Mouse (Mus musculus) kidney, embryonic 14.5 days (tissue): ENCODE data around the gene Tmem198. TPM values are rescaled to one million over a fixed set of nuclear protein-coding genes. Genes with fewer than 3 reads are reported as not detected.
A peak's percentile ranks its signal among the peaks of the same experiment; 100 is the strongest.

Source experiments
- ATAC-seq: fragments of 200-750 bp; cut with Nextera tagmentation; 2 replicates; pipeline ENCODE4 v1.8.0; 2017; ENCODE audit warnings: moderate number of reproducible peaks, mild to moderate bottlenecking, moderate TSS enrichment, moderate library complexity; ENCODE audit not compliant: low FRiP score, low TSS enrichment
- H3K27ac ChIP-seq: fragments of 300-500 bp; sonication (generic); 2 replicates; pipeline ENCODE4 v1.5.1; 2014; ENCODE audit warnings: low read depth, mild to moderate bottlenecking, low read length, moderate library complexity, mixed read lengths
- H3K27me3 ChIP-seq: fragments of 300-500 bp; sonication (generic); 2 replicates; pipeline ENCODE4 v1.6.1; 2014; ENCODE audit warnings: mild to moderate bottlenecking, low read length; ENCODE audit not compliant: control insufficient read depth, insufficient read depth
- H3K36me3 ChIP-seq: fragments of 300-500 bp; sonication (generic); 2 replicates; pipeline ENCODE4 v1.6.1; 2014; ENCODE audit warnings: low read length, mixed read lengths; ENCODE audit not compliant: control insufficient read depth, insufficient read depth
- H3K4me1 ChIP-seq: fragments of 300-500 bp; sonication (generic); 2 replicates; pipeline ENCODE4 v1.6.1; 2014; ENCODE audit warnings: low read length, mixed read lengths; ENCODE audit not compliant: control insufficient read depth, insufficient read depth
- H3K4me2 ChIP-seq: fragments of 300-500 bp; sonication (generic); replicated peaks from 2 replicates; pipeline ENCODE4 v1.6.1; 2014; ENCODE audit warnings: low read depth, mild to moderate bottlenecking, low read length
- H3K4me3 ChIP-seq: fragments of 300-500 bp; sonication (generic); 2 replicates; pipeline ENCODE4 v1.5.1; 2014; ENCODE audit warnings: mild to moderate bottlenecking, low read length
- H3K9ac ChIP-seq: fragments of 300-500 bp; sonication (generic); 2 replicates; pipeline ENCODE4 v1.6.1; 2014; ENCODE audit warnings: low read depth, mild to moderate bottlenecking, low read length, moderate library complexity
- H3K9me3 ChIP-seq: fragments of 300-500 bp; sonication (generic); 2 replicates; pipeline ENCODE4 v1.6.1; 2016; ENCODE audit warnings: low read length; ENCODE audit not compliant: control insufficient read depth
- WGBS: fragments of 180-500 bp; shearing (Covaris S2); extraction: QIAGEN DNeasy Blood & Tissue Kit; methylation state at CpG from one replicate; pipeline ENCODE4 v1.1.7; 2014; 5-methylcytosine and 5-hydroxymethylcytosine counted together
- polyA plus RNA-seq: library from polyadenylated mRNA; unstranded; fragments of >200 nt; fragmentation: Nextera tagmentation; extraction: Ambion mirVana; gene quantifications from 2 replicates; pipeline ENCODE4 v1.2.1, GENCODE M21; 2014

Gene Tmem198
- polyA plus RNA-seq, 1 experiment from 2014 or later, result 0.62 TPM

- Histone ChIP-seq H3K4me3 (peak overlapping the region; percentile 91), H3K27me3 (no peaks in the 10 kb centered on the region), H3K27ac (peak overlapping the region; percentile 100), H3K9me3 (no peaks in the 10 kb centered on the region), H3K9ac (peak overlapping the region; percentile 99), H3K4me1 (peaks cover 38% of the 10 kb centered on the region), H3K36me3 (peaks cover 33% of the 10 kb centered on the region), H3K4me2 (peak overlapping the region; percentile 75)
- under 1% methylated on average over 80 of the region's 84 CpGs for WGBS
- peak; percentile 38 for ATAC-seq
Observed at GRCm38 (mm10) chr1:75505159-75505955, 26.0 kb downstream of the Tmem198 start.

- WGBS, result 1% methylated on average over 63 of the region's 65 CpGs
- H3K4me1 ChIP-seq, result peaks cover 45% of the 10 kb centered on the region
- ATAC-seq, result peak; percentile 93
- peak within 1 kb of the TSS; percentile 75 for H3K4me2 ChIP-seq
- H3K27me3 ChIP-seq, result no peaks in the 10 kb centered on the region
- H3K27ac ChIP-seq, result peak within 1 kb of the TSS; percentile 100
- peak within 1 kb of the TSS; percentile 99 for H3K9ac ChIP-seq
- H3K9me3 ChIP-seq, result no peaks in the 10 kb centered on the region
- peak within 1 kb of the TSS; percentile 91 for H3K4me3 ChIP-seq
- peaks cover 24% of the 10 kb centered on the region for H3K36me3 ChIP-seq
Observed at GRCm38 (mm10) chr1:75505956-75506831, 26.9 kb downstream of the Tmem198 start, which contains the start of gene Obsl1. Gene Obsl1, minus strand, starts transcription at chr1:75506452.

GRCm38 (mm10) chr1:75507006-75507405, 27.7 kb downstream of the Tmem198 start, which contains the start of gene Inha:
Gene Inha, plus strand, starts transcription at chr1:75507077.
- WGBS, result 56% methylated on average over 10 of the region's 10 CpGs
- Histone ChIP-seq H3K9ac (peak within 1 kb of the TSS; percentile 99), H3K4me2 (peak within 1 kb of the TSS; percentile 75), H3K27me3 (no peaks in the 10 kb centered on the region), H3K36me3 (peaks cover 16% of the 10 kb centered on the region), H3K27ac (peak within 1 kb of the TSS; percentile 100), H3K4me3 (peak within 1 kb of the TSS; percentile 91), H3K4me1 (peaks cover 53% of the 10 kb centered on the region), H3K9me3 (no peaks in the 10 kb centered on the region)
- no peak for ATAC-seq

GRCm38 (mm10) chr1:75509586-75509985, 30.3 kb downstream of the Tmem198 start:
- Histone ChIP-seq H3K4me2 (no peak overlapping the region), H3K9ac (no peak overlapping the region), H3K4me1 (peaks cover 40% of the 10 kb centered on the region), H3K9me3 (no peaks in the 10 kb centered on the region), H3K4me3 (no peak overlapping the region), H3K27ac (no peak overlapping the region; the same call in 1 of the 2 replicates), H3K27me3 (no peaks in the 10 kb centered on the region), H3K36me3 (no peaks in the 10 kb centered on the region)
- ATAC-seq, result no peak
- 63% methylated on average over 20 of the region's 20 CpGs for WGBS

GRCm38 (mm10) chr1:75510154-75510553, 30.8 kb downstream of the Tmem198 start:
- Histone ChIP-seq H3K9ac (no peak overlapping the region), H3K4me3 (no peak overlapping the region), H3K9me3 (no peaks in the 10 kb centered on the region), H3K27ac (no peak overlapping the region; the same call in 1 of the 2 replicates), H3K4me1 (peaks cover 36% of the 10 kb centered on the region), H3K4me2 (no peak overlapping the region), H3K27me3 (no peaks in the 10 kb centered on the region), H3K36me3 (no peaks in the 10 kb centered on the region)
- 74% methylated on average over 5 of the region's 5 CpGs for WGBS
- ATAC-seq, result no peak

GRCm38 (mm10) chr1:75511437-75512210, 32.3 kb downstream of the Tmem198 start:
- Histone ChIP-seq H3K9ac (no peak overlapping the region), H3K27me3 (no peaks in the 10 kb centered on the region), H3K4me1 (peaks cover 33% of the 10 kb centered on the region), H3K36me3 (no peaks in the 10 kb centered on the region), H3K4me3 (no peak overlapping the region), H3K4me2 (no peak overlapping the region), H3K27ac (peak overlapping the region; percentile 27; the same call in 1 of the 2 replicates), H3K9me3 (no peaks in the 10 kb centered on the region)
- WGBS, result 60% methylated on average over 4 of the region's 4 CpGs
- ATAC-seq, result no peak

- Histone ChIP-seq H3K4me3 (no peak overlapping the region), H3K4me2 (no peak overlapping the region), H3K9me3 (no peaks in the 10 kb centered on the region), H3K4me1 (peaks cover 24% of the 10 kb centered on the region), H3K27me3 (no peaks in the 10 kb centered on the region), H3K27ac (no peak overlapping the region), H3K36me3 (no peaks in the 10 kb centered on the region), H3K9ac (no peak overlapping the region)
- no peak for ATAC-seq
- 93% methylated on average over 3 of the region's 3 CpGs for WGBS
Observed at GRCm38 (mm10) chr1:75512550-75512949, 33.2 kb downstream of the Tmem198 start.

GRCm38 (mm10) chr1:75516703-75517380, 37.5 kb downstream of the Tmem198 start:
- H3K27ac ChIP-seq, result no peak overlapping the region
- no peak for ATAC-seq
- no peaks in the 10 kb centered on the region for H3K9me3 ChIP-seq
- H3K36me3 ChIP-seq, result no peaks in the 10 kb centered on the region
- H3K4me3 ChIP-seq, result no peak overlapping the region
- H3K9ac ChIP-seq, result no peak overlapping the region
- WGBS, result 78% methylated on average over 15 of the region's 15 CpGs
- H3K4me2 ChIP-seq, result no peak overlapping the region
- no peaks in the 10 kb centered on the region for H3K27me3 ChIP-seq
- H3K4me1 ChIP-seq, result peaks cover 9% of the 10 kb centered on the region
